Mouse (Mus musculus) spleen, adult 2 months (tissue): ENCODE data around the gene E130114P18Rik. TPM values are rescaled to one million over a fixed set of nuclear protein-coding genes. Genes with fewer than 3 reads are reported as not detected.

Experiments
- DNase-seq, 2 experiments: peaks; one replicate each; pipeline versions ENCODE4 v3.0.0 to v3.0.0-alpha.2; 2012 to 2021; ENCODE audit warnings: low spot score in 2 of 2, low read depth in 1 of 2
- H3K27ac ChIP-seq: fragments of 200-500 bp; 2 replicates; pipeline ENCODE4 v1.5.1; 2012; ENCODE audit warnings: low read length, inconsistent platforms; ENCODE audit not compliant: insufficient read depth
- H3K27me3 ChIP-seq: fragments of 200-500 bp; 2 replicates; pipeline ENCODE4 v1.6.1; 2012; ENCODE audit warnings: mild to moderate bottlenecking, moderate library complexity, low read length, inconsistent platforms; ENCODE audit not compliant: control insufficient read depth, insufficient read depth
- H3K36me3 ChIP-seq: fragments of 200-500 bp; 2 replicates; pipeline ENCODE4 v1.6.1; 2012; ENCODE audit warnings: mild to moderate bottlenecking, low read length, inconsistent platforms; ENCODE audit not compliant: control insufficient read depth, insufficient read depth
- H3K4me1 ChIP-seq: fragments of 200-500 bp; 2 replicates; pipeline ENCODE4 v1.6.1; 2011; ENCODE audit warnings: inconsistent platforms; ENCODE audit not compliant: control insufficient read depth, insufficient read depth, insufficient read length
- H3K4me3 ChIP-seq: fragments of 200-500 bp; 2 replicates; pipeline ENCODE4 v1.5.1; 2011; ENCODE audit warnings: mild to moderate bottlenecking, inconsistent platforms; ENCODE audit not compliant: insufficient read depth, insufficient read length; ENCODE audit errors: extremely low read depth
- CTCF ChIP-seq: fragments of 200-500 bp; IDR thresholded peaks from 2 replicates; pipeline ENCODE4 v1.5.1; 2011; ENCODE audit warnings: mild to moderate bottlenecking, inconsistent platforms; ENCODE audit not compliant: insufficient read depth, insufficient read length, insufficient replicate concordance; ENCODE audit errors: extremely low read depth
- POLR2A ChIP-seq: fragments of 200-500 bp; IDR thresholded peaks from 2 replicates; pipeline ENCODE4 v1.6.1; 2011; ENCODE audit warnings: low read depth, low read length, inconsistent platforms
- WGBS: fragments of 180-500 bp; shearing (Covaris S2); methylation state at CpG from one replicate; pipeline ENCODE4 v1.1.7; 2018; 5-methylcytosine and 5-hydroxymethylcytosine counted together
- polyA plus RNA-seq: library from polyadenylated mRNA; depleted of rRNA; stranded (reverse); fragments of >200 nt; gene quantifications from 2 replicates; pipeline ENCODE4 v1.2.3, GENCODE M21; 2012; rRNA removed

E130114P18Rik gene
- polyA plus RNA-seq = not detected in 2 replicates

DNA sequence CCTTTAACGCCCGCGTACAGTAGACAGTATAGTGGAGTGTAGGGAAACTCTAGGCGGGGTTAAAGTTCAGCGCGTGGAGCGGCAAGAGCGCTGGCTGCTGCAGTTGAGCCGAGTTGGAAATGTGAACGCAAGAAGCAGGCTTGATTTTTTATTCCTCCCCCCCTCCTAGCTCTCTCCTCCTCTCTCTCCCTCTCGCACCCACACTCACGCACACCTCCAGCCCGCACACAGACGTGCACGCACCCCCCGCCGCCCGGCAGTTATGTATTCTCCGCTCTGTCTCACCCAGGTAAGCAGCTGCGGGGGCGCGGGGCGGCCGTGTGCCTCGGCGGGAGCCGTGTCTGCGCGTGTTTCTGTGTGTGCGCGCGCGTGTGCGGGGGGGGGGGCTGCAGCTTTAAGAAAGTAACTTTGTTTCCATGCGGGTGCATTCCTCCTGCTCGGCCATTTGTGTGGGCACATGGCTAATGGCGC lies at the start of gene E130114P18Rik:
Gene E130114P18Rik (minus strand): TSS at position 373 of the 471 bp plus-strand sequence.
- Histone ChIP-seq H3K4me1 (peaks cover 2% of the 10 kb centered on the region), H3K27me3 (peaks cover 28% of the 10 kb centered on the region), H3K36me3 (no peaks in the 10 kb centered on the region), H3K27ac (peak within 1 kb of the TSS; percentile 59), H3K4me3 (peak within 1 kb of the TSS; percentile 66)
- WGBS = under 1% methylated on average over 37 of the region's 37 CpGs
- peak in 1 of 2 experiments; percentile 13 for DNase-seq
- TF ChIP-seq CTCF (no peak), POLR2A (no peak)

DNA sequence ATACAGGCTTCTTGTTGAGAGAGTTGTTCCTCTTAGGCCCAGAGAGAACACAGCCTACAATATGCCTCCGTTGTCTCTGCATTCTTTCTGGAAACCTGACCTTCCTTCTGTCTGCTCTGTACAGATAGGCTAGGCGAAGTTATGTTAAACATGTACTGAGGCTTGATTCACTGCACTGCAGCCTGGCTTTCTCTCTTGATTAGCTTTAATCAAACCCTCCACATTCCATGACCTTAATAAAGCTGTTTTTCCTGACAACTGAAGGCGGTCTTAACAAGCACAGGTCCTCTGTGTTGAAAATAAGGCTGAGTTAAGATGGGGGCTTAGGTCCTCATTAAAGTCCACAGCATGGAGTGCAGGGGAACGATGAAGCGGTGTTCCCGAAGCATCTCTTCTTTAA lies 49.2 kb upstream of the E130114P18Rik start:
- Histone ChIP-seq H3K36me3 (no peaks in the 10 kb centered on the region), H3K4me1 (no peaks in the 10 kb centered on the region), H3K27me3 (no peaks in the 10 kb centered on the region; the same call in 1 of the 2 replicates), H3K27ac (no peak overlapping the region), H3K4me3 (no peak overlapping the region)
- TF ChIP-seq POLR2A (no peak), CTCF (no peak)
- 86% methylated on average over 6 of the region's 6 CpGs for WGBS
- no peak for DNase-seq

DNA sequence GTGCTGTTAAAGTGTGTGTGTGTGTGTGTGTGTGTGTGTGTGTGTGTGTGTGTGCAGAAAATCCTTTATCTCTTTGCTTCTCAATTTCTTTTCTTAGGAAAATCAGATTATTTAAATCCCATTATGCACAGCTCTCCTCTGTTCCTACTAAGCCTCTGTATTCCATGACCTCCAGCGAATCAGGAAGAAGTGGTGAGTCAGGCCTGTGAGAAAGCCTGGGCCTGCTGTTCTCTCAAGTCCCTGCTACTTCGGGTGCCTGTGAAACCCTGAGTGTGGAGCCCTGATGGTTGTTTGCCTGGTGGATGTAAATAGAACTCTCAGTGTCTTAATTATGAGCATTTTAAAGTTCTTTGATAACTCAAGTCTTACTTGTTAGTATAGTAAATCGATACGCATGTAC lies 48.0 kb upstream of the E130114P18Rik start:
- 93% methylated on average over 4 of the region's 4 CpGs for WGBS
- no peaks in the 10 kb centered on the region; the same call in 1 of the 2 replicates for H3K27me3 ChIP-seq
- no peak overlapping the region for H3K27ac ChIP-seq
- H3K4me3 ChIP-seq = no peak overlapping the region
- H3K4me1 ChIP-seq = no peaks in the 10 kb centered on the region
- no peaks in the 10 kb centered on the region for H3K36me3 ChIP-seq
- no peak for DNase-seq
- no peak for TF ChIP-seq CTCF
- no peak for TF ChIP-seq POLR2A

DNA sequence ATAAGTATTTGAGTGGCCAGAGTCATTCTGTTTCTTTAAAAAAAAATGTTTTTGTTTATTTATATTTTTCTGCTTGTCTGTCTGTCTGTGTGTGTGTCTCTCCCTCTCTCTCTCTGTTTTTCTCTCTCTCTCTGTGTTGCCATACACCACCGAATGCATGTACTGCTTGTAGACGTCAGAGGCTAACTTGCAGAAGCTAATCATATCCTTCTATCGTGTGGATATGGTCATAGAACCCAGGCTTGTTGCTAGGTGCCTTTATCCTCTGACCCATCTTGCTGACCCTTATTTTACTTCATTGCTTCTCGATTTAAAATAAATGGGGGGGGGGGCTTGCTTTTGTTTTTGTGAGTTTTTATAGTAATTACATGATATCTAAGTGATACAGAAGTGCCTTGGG lies 47.6 kb upstream of the E130114P18Rik start:
- Histone ChIP-seq H3K36me3 (no peaks in the 10 kb centered on the region), H3K27me3 (no peaks in the 10 kb centered on the region; the same call in 1 of the 2 replicates), H3K27ac (no peak overlapping the region), H3K4me3 (no peak overlapping the region), H3K4me1 (no peaks in the 10 kb centered on the region)
- DNase-seq = no peak
- TF ChIP-seq CTCF (no peak), POLR2A (no peak)
- 87% methylated on average over 4 of the region's 4 CpGs for WGBS

DNA sequence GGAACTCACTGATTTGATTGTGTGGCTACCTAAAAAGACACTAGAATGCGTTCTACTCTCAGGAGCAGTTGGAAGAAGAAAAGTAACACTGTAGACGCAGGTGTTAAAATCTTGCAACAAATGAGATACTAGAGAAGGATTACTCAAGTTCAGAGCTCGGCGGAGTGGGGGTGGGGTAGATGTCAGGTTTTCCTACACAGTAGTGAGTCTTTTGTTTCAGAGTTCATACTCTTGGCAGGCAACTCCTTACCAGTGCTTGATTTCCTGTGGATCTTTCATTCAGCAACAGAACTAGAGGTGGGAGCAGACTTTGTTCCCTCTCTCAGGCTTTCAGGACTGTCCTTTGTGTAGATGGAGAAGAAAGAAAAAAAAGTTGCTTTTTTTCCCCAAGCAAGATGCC lies 46.6 kb upstream of the E130114P18Rik start:
- DNase-seq = no peak

DNA sequence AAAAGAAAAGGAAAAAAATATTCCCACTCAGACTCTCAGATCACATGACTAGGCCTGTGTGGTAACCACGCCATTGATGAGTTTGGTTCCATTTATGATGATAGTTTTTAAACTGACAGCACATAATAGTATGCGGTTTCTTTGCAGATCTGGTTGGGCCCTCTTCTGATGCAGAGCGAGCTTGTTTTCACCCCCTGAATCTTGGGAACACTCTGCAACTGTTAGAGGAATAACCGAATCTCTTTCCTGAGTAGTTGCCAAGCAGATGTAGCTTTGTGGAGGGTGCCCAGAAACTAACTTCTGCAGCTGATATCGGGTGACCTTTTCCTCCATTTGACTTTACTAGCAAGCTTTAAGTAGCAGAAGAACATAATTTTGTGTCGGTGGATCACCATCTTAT lies 45.6 kb upstream of the E130114P18Rik start:
- Histone ChIP-seq H3K4me3 (no peak overlapping the region), H3K4me1 (no peaks in the 10 kb centered on the region), H3K27ac (no peak overlapping the region), H3K27me3 (no peaks in the 10 kb centered on the region), H3K36me3 (no peaks in the 10 kb centered on the region)
- WGBS = 90% methylated on average over 6 of the region's 6 CpGs
- TF ChIP-seq POLR2A = no peak
- TF ChIP-seq CTCF = no peak
- DNase-seq = no peak

More for the DNA sequence above, 46.6 kb upstream of the E130114P18Rik start:
- H3K36me3 ChIP-seq = no peaks in the 10 kb centered on the region
- H3K27ac ChIP-seq = no peak overlapping the region
- no peaks in the 10 kb centered on the region for H3K4me1 ChIP-seq
- TF ChIP-seq POLR2A = no peak
- 88% methylated on average over 4 of the region's 4 CpGs for WGBS
- no peak overlapping the region for H3K4me3 ChIP-seq
- no peaks in the 10 kb centered on the region for H3K27me3 ChIP-seq

DNA sequence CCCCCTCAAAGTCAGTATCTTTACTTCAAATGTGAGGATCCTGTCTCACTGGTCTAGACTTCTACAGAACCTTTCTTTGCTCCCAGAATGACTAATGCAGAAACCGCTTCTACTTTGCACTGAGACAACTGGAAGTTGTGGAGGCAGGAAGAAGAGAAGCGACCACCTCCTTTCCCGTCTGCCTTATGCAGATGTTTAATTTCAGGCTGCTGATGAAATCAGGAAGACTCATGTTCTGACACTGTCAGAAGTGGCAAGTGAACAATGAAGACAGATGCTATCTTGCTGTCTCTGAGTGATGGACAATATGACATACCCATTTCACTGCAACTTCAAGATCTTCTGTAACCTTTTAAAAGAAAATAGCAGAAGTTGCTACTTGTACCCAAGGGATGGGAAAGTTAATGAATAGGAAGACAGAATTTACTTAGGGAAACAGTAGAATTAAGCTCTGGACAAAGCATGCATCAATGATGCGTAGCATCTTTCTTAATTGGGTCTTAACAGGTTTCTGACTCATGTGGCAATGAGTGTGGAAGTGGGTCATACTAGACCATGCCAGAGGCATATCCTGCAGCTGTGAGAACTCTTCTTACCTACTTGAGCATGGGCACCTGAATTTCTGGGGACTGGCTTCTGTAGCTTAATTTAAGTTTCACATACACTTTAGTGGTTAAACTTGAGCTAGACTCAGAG lies 43.8 kb upstream of the E130114P18Rik start:
- 72% methylated on average over 4 of the region's 4 CpGs for WGBS
- no peak overlapping the region for H3K27ac ChIP-seq
- no peak for DNase-seq
- TF ChIP-seq CTCF (no peak), POLR2A (no peak)
- no peak overlapping the region for H3K4me3 ChIP-seq
- no peaks in the 10 kb centered on the region for H3K27me3 ChIP-seq
- H3K36me3 ChIP-seq = no peaks in the 10 kb centered on the region
- H3K4me1 ChIP-seq = no peaks in the 10 kb centered on the region
